Mouse (Mus musculus) macrophage (primary cell): ENCODE results near the gene Pask. TPM values are rescaled to one million over a fixed set of nuclear protein-coding genes. Genes with fewer than 3 reads are reported as not detected.
"Not testable (repeated sequence)": the region's sequence is repeated elsewhere in the genome, so short reads cannot be mapped to it uniquely, and the experiment has no call there.

ENCODE experiments used
- H3K27ac ChIP-seq: fragments of 350-480 bp; formaldehyde crosslinking; 2 replicates; pipeline ENCODE4 v1.9.0; 2021
- H3K36me3 ChIP-seq: fragments of 350-480 bp; formaldehyde crosslinking; 2 replicates; pipeline ENCODE4 v1.9.0; 2021; ENCODE audit errors: inconsistent target
- H3K4me3 ChIP-seq: fragments of 350-480 bp; formaldehyde crosslinking; 2 replicates; pipeline ENCODE4 v1.9.0; 2021; ENCODE audit errors: inconsistent target
- H3K79me2 ChIP-seq: fragments of 350-480 bp; formaldehyde crosslinking; 2 replicates; pipeline ENCODE4 v1.9.0; 2021; ENCODE audit errors: inconsistent target
- WGBS: methylation state at CpG from one replicate; pipeline ENCODE4 v1.1.7; 2026; ENCODE audit warnings: inconsistent platforms; ENCODE audit not compliant: missing documents; 5-methylcytosine and 5-hydroxymethylcytosine counted together
- polyA plus RNA-seq: library from polyadenylated mRNA; stranded (reverse); fragments of 250-400 nt; gene quantifications from 3 replicates; pipeline ENCODE4 v1.2.4, GENCODE M21; 2018; ENCODE audit warnings: inconsistent platforms

Gene Pask
- polyA plus RNA-seq, 1 experiment from 2014 or later = 0.56 TPM

DNA sequence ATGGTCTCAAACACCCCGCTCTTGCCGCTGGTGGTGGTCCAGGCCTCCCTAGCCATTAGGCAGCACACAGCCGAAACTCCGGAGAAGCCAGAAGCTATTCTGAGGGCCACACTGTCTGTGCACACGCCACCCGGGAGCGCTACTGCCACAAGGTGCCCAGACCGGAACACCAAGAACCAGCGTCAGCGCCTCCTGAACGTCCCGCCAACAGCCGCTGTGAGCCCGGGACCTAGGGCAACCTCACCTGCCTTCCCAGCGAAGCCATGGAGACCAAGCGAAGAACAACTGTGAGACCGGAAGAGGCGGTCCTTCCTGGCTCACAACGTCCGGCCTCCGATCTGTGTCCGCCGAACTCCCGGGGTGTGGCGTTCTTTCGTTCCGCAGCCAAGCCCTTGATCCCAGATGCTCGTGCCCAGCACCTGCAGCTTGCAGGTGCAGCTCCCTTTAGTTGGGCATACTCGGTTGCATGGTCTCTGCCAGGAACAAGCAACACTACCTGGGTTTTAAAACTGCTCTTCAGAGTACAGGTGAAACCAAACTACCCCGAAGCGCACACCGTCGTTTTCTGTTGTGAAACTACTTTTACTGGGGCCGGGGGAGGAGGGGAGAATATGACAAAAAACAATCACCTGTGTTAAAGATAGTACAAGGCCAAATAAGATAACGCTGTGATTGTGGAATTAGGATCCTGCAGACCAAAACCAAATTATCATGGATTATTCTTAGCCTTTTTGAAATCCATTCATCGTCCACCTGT is 37.5 kb downstream of the Pask start, which contains the start of gene Mterf4:
Gene Mterf4 (minus strand): TSS at position 335 of the 757 bp plus-strand sequence.
- peaks cover 21% of the 10 kb centered on the region for H3K36me3 ChIP-seq
- peaks cover 9% of the 10 kb centered on the region for H3K79me2 ChIP-seq
- peak within 1 kb of the TSS; percentile 84 for H3K4me3 ChIP-seq
- H3K27ac ChIP-seq = peak within 1 kb of the TSS; percentile 10
- 5% methylated on average over 36 of the region's 36 CpGs for WGBS

DNA sequence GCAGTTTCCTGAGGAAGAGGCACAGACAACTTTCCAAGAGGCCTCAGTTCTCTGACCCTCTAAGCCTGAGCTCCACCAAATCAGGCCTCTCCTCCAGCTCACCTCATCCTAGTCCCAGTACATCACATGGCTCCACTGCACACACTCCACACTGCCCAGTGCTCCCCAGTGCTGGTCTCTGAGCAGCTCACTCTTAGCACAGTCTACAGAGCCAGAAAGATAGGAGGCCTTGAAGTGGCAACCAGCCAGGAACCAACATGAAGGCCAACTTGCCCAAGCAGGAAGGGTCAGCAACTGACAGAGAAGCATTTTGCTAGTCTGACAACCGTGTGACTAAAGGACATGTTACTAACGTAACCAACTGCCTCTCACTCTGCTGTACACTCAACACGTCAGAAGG is 42.7 kb downstream of the Pask start:
- Histone ChIP-seq H3K79me2 (peaks cover 8% of the 10 kb centered on the region), H3K4me3 (no peak overlapping the region), H3K27ac (no peak overlapping the region), H3K36me3 (peaks cover 41% of the 10 kb centered on the region)
- 94% methylated on average over 3 of the region's 3 CpGs for WGBS

- 93% methylated on average over 4 of the region's 4 CpGs for WGBS
- Histone ChIP-seq H3K79me2 (0 out of 2 replicates have a peak, but pooled peaks cover under 1% of the 10 kb centered on the region), H3K36me3 (peaks cover 41% of the 10 kb centered on the region), H3K4me3 (no peak overlapping the region), H3K27ac (no peak overlapping the region)
Measured at GRCm38 (mm10) chr1:93299791-93300190, 43.5 kb downstream of the Pask start.

GRCm38 (mm10) chr1:93294491-93294890 is 48.8 kb downstream of the Pask start:
- WGBS = 74% methylated on average over 3 of the region's 3 CpGs
- not testable (repeated sequence) for H3K79me2 ChIP-seq, H3K27ac ChIP-seq, H3K4me3 ChIP-seq
- H3K36me3 ChIP-seq = peaks cover 14% of the 10 kb centered on the region; the same call in 1 of the 2 replicates

DNA sequence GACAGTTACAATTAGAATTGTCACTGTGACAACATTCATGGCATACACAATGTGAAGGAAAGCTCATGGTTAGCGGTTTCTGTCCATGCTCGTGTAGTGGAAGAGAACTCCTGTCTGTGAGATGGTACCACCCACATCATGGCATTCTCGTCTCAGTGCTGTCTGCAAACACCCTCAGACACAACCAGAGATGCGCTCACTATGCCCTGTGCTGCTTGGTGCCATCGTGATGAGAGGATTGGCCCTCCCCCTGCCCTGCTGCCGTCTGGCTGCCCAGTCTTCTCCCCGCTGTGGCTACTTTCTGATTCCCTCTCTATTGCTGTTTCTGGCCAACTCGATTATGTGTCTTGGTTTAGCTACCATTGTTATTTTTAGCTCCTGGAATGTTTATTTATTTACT is 51.3 kb downstream of the Pask start:
- H3K79me2 ChIP-seq = no peaks in the 10 kb centered on the region
- peaks cover 7% of the 10 kb centered on the region; the same call in 1 of the 2 replicates for H3K36me3 ChIP-seq
- no peak overlapping the region for H3K27ac ChIP-seq
- H3K4me3 ChIP-seq = no peak overlapping the region
- 93% methylated on average over 8 of the region's 8 CpGs for WGBS

- WGBS = 100% methylated on average over 1 of the region's 1 CpGs
- H3K27ac ChIP-seq = no peak overlapping the region
- no peaks in the 10 kb centered on the region for H3K79me2 ChIP-seq
- no peak overlapping the region for H3K4me3 ChIP-seq
- H3K36me3 ChIP-seq = 0 out of 2 replicates have a peak, but pooled peaks cover 3% of the 10 kb centered on the region
Measured at GRCm38 (mm10) chr1:93291591-93291990, 51.7 kb downstream of the Pask start.

DNA sequence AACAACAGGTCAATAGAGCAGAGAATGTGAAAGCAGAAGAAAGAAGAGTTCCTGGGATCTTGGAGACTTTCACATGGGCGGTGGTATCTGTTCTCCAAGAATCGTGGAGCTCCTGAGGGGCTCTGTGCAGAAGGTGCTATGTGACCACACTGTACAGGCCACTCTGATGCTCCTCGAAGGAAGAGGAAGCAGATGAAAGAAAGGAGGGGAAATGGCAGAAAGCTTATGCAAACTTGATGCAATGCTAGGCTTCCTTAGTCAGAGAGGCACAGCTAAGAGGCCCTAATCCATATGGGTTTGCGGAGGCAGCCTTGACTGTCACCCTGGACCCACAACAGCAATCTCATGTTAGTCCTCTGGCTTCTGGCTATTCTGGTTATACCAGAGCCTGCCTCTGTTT is 52.3 kb downstream of the Pask start:
- no peaks in the 10 kb centered on the region for H3K36me3 ChIP-seq
- no peak overlapping the region for H3K27ac ChIP-seq
- WGBS = 35% methylated on average over 4 of the region's 4 CpGs
- no peaks in the 10 kb centered on the region for H3K79me2 ChIP-seq
- H3K4me3 ChIP-seq = no peak overlapping the region

DNA sequence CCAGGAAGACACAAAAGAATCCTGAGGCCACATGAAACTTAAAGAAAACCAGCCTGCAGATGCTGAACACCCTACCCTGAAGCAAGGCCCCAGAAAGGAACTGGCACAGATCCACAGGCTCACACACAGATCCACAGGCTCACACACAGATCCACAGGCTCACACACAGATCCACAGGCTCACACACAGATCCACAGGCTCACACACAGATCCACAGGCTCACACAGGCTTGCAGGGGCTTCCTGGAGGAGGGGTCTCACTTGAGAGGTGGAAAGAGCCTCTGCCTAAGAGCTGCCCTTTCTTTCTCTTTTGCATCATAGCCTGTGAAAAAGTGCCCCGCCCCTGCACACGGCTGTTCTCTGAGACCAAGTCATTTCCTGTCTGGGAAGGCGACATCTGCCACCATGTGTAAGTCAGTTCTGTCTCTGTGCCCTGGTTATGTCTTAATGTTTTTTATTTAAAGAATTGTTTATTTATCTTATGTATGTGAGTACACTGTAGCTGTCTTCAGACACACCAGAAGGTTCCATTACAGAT is 53.5 kb downstream of the Pask start:
- Histone ChIP-seq H3K36me3 (no peaks in the 10 kb centered on the region), H3K4me3 (no peak overlapping the region), H3K79me2 (no peaks in the 10 kb centered on the region), H3K27ac (no peak overlapping the region)
- 15% methylated on average over 3 of the region's 3 CpGs for WGBS

DNA sequence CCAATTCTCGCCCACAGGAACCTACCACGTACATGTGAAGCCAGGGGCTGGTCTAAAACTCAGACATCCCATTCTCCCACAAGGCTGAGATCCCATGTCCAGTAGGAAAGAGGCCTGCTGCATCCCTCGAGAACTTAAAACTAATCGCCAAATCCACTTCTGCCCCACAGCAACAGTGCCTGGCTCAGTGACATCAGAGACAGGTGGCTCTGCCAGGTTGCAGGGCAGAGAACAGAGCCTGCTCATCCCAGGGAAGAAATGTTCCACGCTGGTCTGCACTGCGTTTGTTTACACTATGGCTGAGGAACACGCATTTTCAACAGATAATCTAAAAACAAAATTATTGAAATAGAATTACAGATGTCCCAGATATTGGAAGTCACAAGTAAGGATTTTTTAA is 66.2 kb downstream of the Pask start:
- no peak overlapping the region for H3K4me3 ChIP-seq
- H3K79me2 ChIP-seq = no peaks in the 10 kb centered on the region
- WGBS = 85% methylated on average over 7 of the region's 7 CpGs
- no peak overlapping the region for H3K27ac ChIP-seq
- no peaks in the 10 kb centered on the region for H3K36me3 ChIP-seq

GRCm38 (mm10) chr1:93275561-93275960 is 67.7 kb downstream of the Pask start:
- Histone ChIP-seq H3K27ac (no peak overlapping the region), H3K79me2 (no peaks in the 10 kb centered on the region)

GRCm38 (mm10) chr1:93272409-93272821 is 70.9 kb downstream of the Pask start:
- Histone ChIP-seq H3K27ac (no peak overlapping the region), H3K4me3 (no peak overlapping the region), H3K36me3 (no peaks in the 10 kb centered on the region), H3K79me2 (no peaks in the 10 kb centered on the region)
- 5% methylated on average over 16 of the region's 16 CpGs for WGBS

More at GRCm38 (mm10) chr1:93275561-93275960, 67.7 kb downstream of the Pask start:
- Histone ChIP-seq H3K36me3 (no peaks in the 10 kb centered on the region), H3K4me3 (no peak overlapping the region)
- whole genome bisulfite sequencing = 80% methylated on average over 6 of the region's 6 CpGs

GRCm38 (mm10) chr1:93271751-93272150 is 71.5 kb downstream of the Pask start:
- Histone ChIP-seq H3K27ac (no peak overlapping the region), H3K36me3 (no peaks in the 10 kb centered on the region), H3K79me2 (no peaks in the 10 kb centered on the region), H3K4me3 (no peak overlapping the region)
- WGBS = 78% methylated on average over 6 of the region's 6 CpGs

GRCm38 (mm10) chr1:93270516-93271240 is 72.6 kb downstream of the Pask start:
- no peaks in the 10 kb centered on the region for H3K36me3 ChIP-seq
- no peaks in the 10 kb centered on the region for H3K79me2 ChIP-seq
- 63% methylated on average over 3 of the region's 3 CpGs for WGBS
- no peak overlapping the region for H3K27ac ChIP-seq
- H3K4me3 ChIP-seq = no peak overlapping the region

- Histone ChIP-seq H3K27ac (no peak overlapping the region), H3K4me3 (no peak overlapping the region), H3K36me3 (no peaks in the 10 kb centered on the region), H3K79me2 (no peaks in the 10 kb centered on the region)
- WGBS = 73% methylated on average over 2 of the region's 2 CpGs
Measured at GRCm38 (mm10) chr1:93268246-93268645, 75.0 kb downstream of the Pask start.

DNA sequence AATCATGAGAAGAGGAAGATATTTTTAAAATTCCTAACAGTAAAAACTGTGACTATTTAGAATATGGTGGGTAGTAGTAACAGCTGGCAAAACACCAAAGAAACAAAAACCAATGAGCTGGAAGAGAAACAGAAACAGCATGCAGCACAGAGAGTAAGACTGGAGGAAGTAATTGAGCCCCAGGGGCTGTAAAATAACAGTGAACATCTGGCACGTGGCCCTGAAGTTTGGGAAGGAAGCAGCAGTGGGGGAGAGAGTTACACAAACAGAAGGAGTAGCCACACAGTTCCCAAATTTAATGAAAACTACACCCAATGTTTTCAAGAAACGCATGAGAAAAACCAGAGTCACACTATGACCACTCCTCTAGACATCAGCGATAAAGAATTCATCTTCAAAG is 76.1 kb downstream of the Pask start:
- no peaks in the 10 kb centered on the region for H3K79me2 ChIP-seq
- 31% methylated on average over 3 of the region's 3 CpGs for WGBS
- H3K4me3 ChIP-seq = no peak overlapping the region
- no peak overlapping the region for H3K27ac ChIP-seq
- no peaks in the 10 kb centered on the region for H3K36me3 ChIP-seq
